Mouse (Mus musculus) kidney, postnatal 0 days (tissue): ENCODE measurements around the gene Hist1h4h. TPM values are rescaled to one million over a fixed set of nuclear protein-coding genes. Genes with fewer than 3 reads are reported as not detected.
A peak's percentile ranks its signal among the peaks of the same experiment; 100 is the strongest.

Experiments used
- ATAC-seq: fragments of 200-750 bp; cut with Nextera tagmentation; replicated peaks from 2 replicates; pipeline ENCODE4 v1.8.0; 2017; ENCODE audit warnings: low read depth, moderate number of reproducible peaks, moderate TSS enrichment, moderate library complexity; ENCODE audit not compliant: low FRiP score
- DNase-seq: peaks from one replicate; pipeline ENCODE4 v3.0.0-alpha.2; 2016; ENCODE audit warnings: low spot score
- H3K27ac ChIP-seq: fragments of 300-500 bp; sonication (generic); 2 replicates; pipeline ENCODE4 v1.5.1; 2014; ENCODE audit warnings: mild to moderate bottlenecking
- H3K27me3 ChIP-seq: fragments of 300-500 bp; sonication (generic); 2 replicates; pipeline ENCODE4 v1.6.1; 2014; ENCODE audit warnings: low read length, mixed read lengths; ENCODE audit not compliant: insufficient read depth
- H3K36me3 ChIP-seq: fragments of 300-500 bp; sonication (generic); 2 replicates; pipeline ENCODE4 v1.6.1; 2014; ENCODE audit warnings: low read length, mixed read lengths; ENCODE audit not compliant: insufficient read depth
- H3K4me1 ChIP-seq: fragments of 300-500 bp; sonication (generic); replicated peaks from 2 replicates; pipeline ENCODE4 v1.6.1; 2014; ENCODE audit warnings: antibody characterized with exemption, low read length, mixed read lengths; ENCODE audit not compliant: insufficient read depth
- H3K4me2 ChIP-seq: fragments of 300-500 bp; sonication (generic); 2 replicates; pipeline ENCODE4 v1.6.1; 2014; ENCODE audit warnings: mild to moderate bottlenecking, low read length, moderate library complexity, mixed read lengths
- H3K4me3 ChIP-seq: fragments of 300-500 bp; sonication (generic); replicated peaks from 2 replicates; pipeline ENCODE4 v1.5.1; 2014; ENCODE audit warnings: low read depth, low read length
- H3K9ac ChIP-seq: fragments of 300-500 bp; sonication (generic); 2 replicates; pipeline ENCODE4 v1.6.1; 2014; ENCODE audit warnings: low read depth, low read length
- H3K9me3 ChIP-seq: fragments of 300-500 bp; sonication (generic); replicated peaks from 2 replicates; pipeline ENCODE4 v1.6.1; 2016; ENCODE audit warnings: low read length, inconsistent platforms, mixed read lengths
- CTCF ChIP-seq: IDR thresholded peaks from 2 replicates; pipeline ENCODE4 v1.5.1; 2016; ENCODE audit warnings: antibody characterized with exemption, low read depth, mild to moderate bottlenecking, moderate library complexity
- WGBS: fragments of 180-500 bp; shearing (Covaris S2); extraction: QIAGEN DNeasy Blood & Tissue Kit; methylation state at CpG from one replicate; pipeline ENCODE4 v1.1.7; 2014; 5-methylcytosine and 5-hydroxymethylcytosine counted together
- polyA plus RNA-seq: library from polyadenylated mRNA; unstranded; fragments of >200 nt; fragmentation: Nextera tagmentation; extraction: Ambion mirVana; gene quantifications from 2 replicates; pipeline ENCODE4 v1.2.1, GENCODE M21; 2015

Hist1h4h gene
- polyA plus RNA-seq, 1 experiment from 2014 or later: 7.6 TPM

DNA sequence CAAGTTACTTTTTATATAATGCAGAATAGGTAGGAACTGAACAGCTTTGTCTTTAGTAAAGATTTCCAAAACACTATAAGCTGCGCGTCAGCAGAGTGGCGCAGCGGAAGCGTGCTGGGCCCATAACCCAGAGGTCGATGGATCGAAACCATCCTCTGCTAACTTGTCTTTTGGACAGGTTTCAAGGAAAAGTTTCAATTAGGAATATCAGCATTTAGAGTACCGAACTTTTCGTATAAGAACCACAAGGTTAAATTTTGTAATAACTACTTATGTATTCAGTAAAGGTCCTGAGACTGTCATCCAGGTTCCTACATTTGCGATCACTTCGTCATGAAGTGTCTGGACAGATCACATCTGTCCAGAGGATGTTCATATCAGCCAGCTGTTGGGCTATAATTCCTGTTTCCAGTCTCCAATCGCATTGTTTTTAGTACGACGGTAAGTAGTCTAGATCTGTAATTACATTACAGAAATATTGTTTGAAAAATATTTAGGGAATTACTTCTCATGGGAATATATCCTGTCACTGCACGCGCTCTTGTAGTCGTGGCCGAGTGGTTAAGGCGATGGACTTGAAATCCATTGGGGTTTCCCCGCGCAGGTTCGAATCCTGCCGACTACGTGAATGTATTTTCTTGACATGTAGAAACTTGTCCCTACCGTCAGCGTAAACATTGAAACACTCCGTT lies 13.1 kb upstream of the Hist1h4h start:
- peak; percentile 91 for ATAC-seq
- TF ChIP-seq CTCF: no peak

DNA sequence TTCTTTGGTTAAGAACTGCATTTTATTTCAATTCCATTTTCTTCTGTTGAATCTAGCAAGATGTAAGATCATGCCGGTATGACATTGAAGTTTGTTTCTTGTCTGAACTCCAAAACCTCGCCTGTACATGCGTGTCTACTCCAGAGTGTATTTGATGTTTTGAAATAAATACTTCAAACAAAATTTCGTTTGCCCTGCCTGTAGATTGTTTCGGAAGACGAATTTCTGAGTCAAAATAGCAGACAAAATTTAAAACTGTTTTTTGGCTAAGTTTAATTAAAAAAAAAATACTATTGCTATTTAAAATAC lies 12.6 kb upstream of the Hist1h4h start:
- TF ChIP-seq CTCF: no peak
- DNase-seq (no peak), ATAC-seq (no peak)
- Histone ChIP-seq H3K9ac (no peak overlapping the region), H3K27ac (no peak overlapping the region), H3K4me1 (no peaks in the 10 kb centered on the region), H3K36me3 (no peaks in the 10 kb centered on the region), H3K4me3 (peak overlapping the region; percentile 50), H3K9me3 (no peaks in the 10 kb centered on the region), H3K4me2 (peak overlapping the region; percentile 53), H3K27me3 (no peaks in the 10 kb centered on the region)
- 0% methylated on average over 6 of the region's 6 CpGs for WGBS

More for the DNA sequence above, 13.1 kb upstream of the Hist1h4h start:
- no peaks in the 10 kb centered on the region for H3K4me1 ChIP-seq
- peak overlapping the region; percentile 53 for H3K4me2 ChIP-seq
- peak overlapping the region; percentile 46; the same call in 1 of the 2 replicates for H3K9ac ChIP-seq
- peak overlapping the region; percentile 50 for H3K4me3 ChIP-seq
- WGBS: under 1% methylated on average over 27 of the region's 27 CpGs
- H3K36me3 ChIP-seq: no peaks in the 10 kb centered on the region
- peak overlapping the region; percentile 69; the same call in 1 of the 2 replicates for H3K27ac ChIP-seq
- H3K9me3 ChIP-seq: no peaks in the 10 kb centered on the region
- no peaks in the 10 kb centered on the region for H3K27me3 ChIP-seq
- peak; percentile 90 for DNase-seq

DNA sequence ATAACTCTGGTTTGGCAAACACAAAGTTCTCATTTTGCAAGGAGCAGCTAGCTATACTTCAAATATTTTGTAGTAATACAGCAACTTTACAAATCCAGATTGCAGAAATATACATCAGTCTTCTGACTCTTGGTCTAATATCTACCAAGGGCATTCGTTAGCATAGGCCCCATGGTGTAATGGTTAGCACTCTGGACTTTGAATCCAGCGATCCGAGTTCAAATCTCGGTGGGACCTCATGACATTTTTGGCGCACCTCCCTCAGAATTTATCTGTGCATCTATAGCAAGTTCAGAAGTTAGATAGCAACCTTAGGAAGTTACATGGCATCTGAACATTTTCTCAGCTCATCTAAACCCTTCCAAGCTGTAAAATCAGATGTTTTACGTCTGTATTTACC lies 12.0 kb upstream of the Hist1h4h start:
- Histone ChIP-seq H3K4me1 (no peaks in the 10 kb centered on the region), H3K27me3 (no peaks in the 10 kb centered on the region), H3K4me2 (peak overlapping the region; percentile 53), H3K4me3 (peak overlapping the region; percentile 50), H3K9ac (0 out of 2 replicates have a peak overlapping the region, but pooled peaks have one; percentile 14), H3K36me3 (no peaks in the 10 kb centered on the region), H3K27ac (no peak overlapping the region), H3K9me3 (no peaks in the 10 kb centered on the region)
- under 1% methylated on average over 6 of the region's 6 CpGs for WGBS
- TF ChIP-seq CTCF: no peak
- peak; percentile 80 for DNase-seq
- ATAC-seq: 0 out of 2 replicates have a peak, but pooled peaks have one; percentile 33

DNA sequence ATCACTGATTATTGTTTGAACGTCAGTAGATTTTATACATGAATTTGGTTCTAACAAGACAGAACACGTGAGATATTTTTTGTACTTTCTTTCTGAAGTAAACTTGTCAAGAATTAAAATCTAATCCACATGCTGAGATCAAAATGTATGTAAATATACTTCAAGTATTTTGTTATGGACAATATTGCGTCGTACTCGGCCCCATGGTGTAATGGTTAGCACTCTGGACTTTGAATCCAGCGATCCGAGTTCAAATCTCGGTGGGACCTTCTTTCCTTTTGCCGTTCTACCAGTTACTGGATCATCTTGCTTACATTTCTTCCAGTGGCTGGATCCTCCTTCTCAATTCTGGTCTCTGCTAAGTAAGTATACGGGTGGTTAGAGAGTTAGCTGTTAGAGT lies 11.4 kb upstream of the Hist1h4h start:
- DNase-seq: peak; percentile 88
- peak overlapping the region; percentile 53 for H3K4me2 ChIP-seq
- no peak overlapping the region for H3K27ac ChIP-seq
- no peaks in the 10 kb centered on the region for H3K4me1 ChIP-seq
- 2% methylated on average over 10 of the region's 10 CpGs for WGBS
- H3K9ac ChIP-seq: 0 out of 2 replicates have a peak overlapping the region, but pooled peaks have one; percentile 14
- H3K27me3 ChIP-seq: no peaks in the 10 kb centered on the region
- no peaks in the 10 kb centered on the region for H3K36me3 ChIP-seq
- no peak for TF ChIP-seq CTCF
- no peaks in the 10 kb centered on the region for H3K9me3 ChIP-seq
- peak overlapping the region; percentile 50 for H3K4me3 ChIP-seq
- ATAC-seq: peak; percentile 49

DNA sequence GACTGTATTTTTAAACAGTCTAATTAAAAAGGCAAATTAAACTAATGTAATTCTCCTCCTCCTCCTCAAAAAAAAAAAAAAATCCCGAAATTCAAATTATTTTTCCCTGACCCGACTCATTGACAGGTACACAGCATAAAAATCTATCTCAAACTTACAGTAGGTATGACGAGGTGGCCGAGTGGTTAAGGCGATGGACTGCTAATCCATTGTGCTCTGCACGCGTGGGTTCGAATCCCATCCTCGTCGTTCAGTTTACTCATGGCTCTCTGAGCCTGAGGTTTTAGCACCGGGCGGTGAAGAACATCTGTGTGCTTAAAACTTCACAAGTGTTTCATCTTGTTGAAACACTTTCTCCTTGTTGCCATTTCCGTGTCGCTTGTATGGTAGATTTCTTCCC lies 9.1 kb upstream of the Hist1h4h start:
- H3K27me3 ChIP-seq: no peaks in the 10 kb centered on the region
- ATAC-seq (no peak), DNase-seq (peak; percentile 74)
- WGBS: 2% methylated on average over 14 of the region's 14 CpGs
- no peaks in the 10 kb centered on the region for H3K36me3 ChIP-seq
- TF ChIP-seq CTCF: no peak
- H3K4me1 ChIP-seq: no peaks in the 10 kb centered on the region
- peak overlapping the region; percentile 21 for H3K4me2 ChIP-seq
- no peak overlapping the region for H3K9ac ChIP-seq
- no peak overlapping the region for H3K4me3 ChIP-seq
- no peak overlapping the region for H3K27ac ChIP-seq
- H3K9me3 ChIP-seq: no peaks in the 10 kb centered on the region

GRCm38 (mm10) chr13:23523976-23524375 lies 6.9 kb upstream of the Hist1h4h start:
- Histone ChIP-seq H3K27me3 (no peaks in the 10 kb centered on the region), H3K4me1 (no peaks in the 10 kb centered on the region), H3K9me3 (no peaks in the 10 kb centered on the region), H3K9ac (no peak overlapping the region), H3K4me3 (no peak overlapping the region), H3K36me3 (no peaks in the 10 kb centered on the region), H3K27ac (no peak overlapping the region), H3K4me2 (no peak overlapping the region)
- ATAC-seq (no peak), DNase-seq (no peak)
- TF ChIP-seq CTCF: no peak
- WGBS: 47% methylated on average over 5 of the region's 5 CpGs
